Mouse (Mus musculus): ENCODE results near the gene Gcgr.

DNA sequence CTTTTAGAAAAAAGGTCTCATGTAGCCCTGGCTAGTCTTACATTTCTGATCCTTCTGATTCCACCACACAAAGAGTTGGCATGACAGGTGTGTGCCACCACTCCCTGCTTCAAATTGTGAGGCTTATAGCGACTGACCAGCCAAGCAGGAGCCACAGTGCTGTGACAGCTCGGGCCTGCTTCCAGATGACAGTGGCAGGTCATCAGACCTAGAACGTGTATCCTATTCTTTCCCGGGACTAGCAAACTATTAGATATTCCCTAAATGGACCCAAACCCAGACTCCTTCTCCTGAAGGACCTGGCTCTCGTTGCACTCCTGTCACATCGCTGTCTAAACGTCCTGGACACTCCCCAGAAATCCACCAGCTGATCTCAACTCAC is 18.3 kb downstream of the Gcgr start:
- TF ChIP-seq POLR2A (IDR thresholded peaks at IDR 0.05; ENCODE audit: extremely low read depth, insufficient read depth, low read length) (no peak), CTCF (IDR thresholded peaks at IDR 0.05; ENCODE audit: extremely low read depth, insufficient read depth, low read length) (no peak)
